Mouse (Mus musculus): Measurements from ENCODE around the gene Dip2c. TPM values are rescaled to one million over a fixed set of nuclear protein-coding genes. Genes with fewer than 3 reads are reported as not detected.

Dip2c gene
- polyA plus RNA-seq, 1 experiment: 4.0 TPM

- H3K4me3 ChIP-seq (ENCODE audit: control insufficient read depth, low read depth, low read length): no peak overlapping the region
- no peaks in the 10 kb centered on the region for H3K36me3 ChIP-seq (ENCODE audit: control insufficient read depth, insufficient read depth, low read length)
- no peak overlapping the region for H3K27ac ChIP-seq (ENCODE audit: control insufficient read depth, insufficient read depth, low read depth, low read length)
- TF ChIP-seq CTCF (IDR thresholded peaks at IDR 0.05; ENCODE audit: control insufficient read depth, insufficient read depth, insufficient replicate concordance, low read depth, low read length) (no peak), POLR2A (IDR thresholded peaks at IDR 0.05; ENCODE audit: control insufficient read depth, low read depth, low read length) (no peak)
- no peaks in the 10 kb centered on the region for H3K4me1 ChIP-seq (ENCODE audit: control insufficient read depth, insufficient read depth, low read length)
- no peaks in the 10 kb centered on the region for H3K27me3 ChIP-seq (ENCODE audit: control insufficient read depth, insufficient read depth, low read length)
Observed at GRCm38 (mm10) chr13:9457420-9458308, 181.3 kb downstream of the Dip2c start.

- Histone ChIP-seq H3K4me1 (ENCODE audit: control insufficient read depth, insufficient read depth, low read length) (no peaks in the 10 kb centered on the region), H3K27ac (ENCODE audit: control insufficient read depth, insufficient read depth, low read depth, low read length) (no peak overlapping the region), H3K27me3 (ENCODE audit: control insufficient read depth, insufficient read depth, low read length) (no peaks in the 10 kb centered on the region), H3K36me3 (ENCODE audit: control insufficient read depth, insufficient read depth, low read length) (no peaks in the 10 kb centered on the region), H3K4me3 (ENCODE audit: control insufficient read depth, low read depth, low read length) (no peak overlapping the region)
- TF ChIP-seq POLR2A (IDR thresholded peaks at IDR 0.05; ENCODE audit: control insufficient read depth, low read depth, low read length) (no peak), CTCF (IDR thresholded peaks at IDR 0.05; ENCODE audit: control insufficient read depth, insufficient read depth, insufficient replicate concordance, low read depth, low read length) (no peak)
Observed at GRCm38 (mm10) chr13:9464457-9464856, 188.1 kb downstream of the Dip2c start.

GRCm38 (mm10) chr13:9467216-9467615, 190.9 kb downstream of the Dip2c start:
- Histone ChIP-seq H3K4me1 (ENCODE audit: control insufficient read depth, insufficient read depth, low read length) (no peaks in the 10 kb centered on the region), H3K27me3 (ENCODE audit: control insufficient read depth, insufficient read depth, low read length) (no peaks in the 10 kb centered on the region), H3K36me3 (ENCODE audit: control insufficient read depth, insufficient read depth, low read length) (no peaks in the 10 kb centered on the region), H3K27ac (ENCODE audit: control insufficient read depth, insufficient read depth, low read depth, low read length) (no peak overlapping the region), H3K4me3 (ENCODE audit: control insufficient read depth, low read depth, low read length) (no peak overlapping the region)
- no peak for TF ChIP-seq CTCF (IDR thresholded peaks at IDR 0.05; ENCODE audit: control insufficient read depth, insufficient read depth, insufficient replicate concordance, low read depth, low read length)
- no peak for TF ChIP-seq POLR2A (IDR thresholded peaks at IDR 0.05; ENCODE audit: control insufficient read depth, low read depth, low read length)

- Histone ChIP-seq H3K36me3 (ENCODE audit: control insufficient read depth, insufficient read depth, low read length) (no peaks in the 10 kb centered on the region), H3K4me1 (ENCODE audit: control insufficient read depth, insufficient read depth, low read length) (no peaks in the 10 kb centered on the region), H3K27ac (ENCODE audit: control insufficient read depth, insufficient read depth, low read depth, low read length) (no peak overlapping the region), H3K4me3 (ENCODE audit: control insufficient read depth, low read depth, low read length) (no peak overlapping the region), H3K27me3 (ENCODE audit: control insufficient read depth, insufficient read depth, low read length) (no peaks in the 10 kb centered on the region)
- TF ChIP-seq CTCF (IDR thresholded peaks at IDR 0.05; ENCODE audit: control insufficient read depth, insufficient read depth, insufficient replicate concordance, low read depth, low read length) (no peak), POLR2A (IDR thresholded peaks at IDR 0.05; ENCODE audit: control insufficient read depth, low read depth, low read length) (no peak)
Observed at GRCm38 (mm10) chr13:9473383-9473782, 197.1 kb downstream of the Dip2c start.

GRCm38 (mm10) chr13:9481722-9482121, 205.4 kb downstream of the Dip2c start:
- Histone ChIP-seq H3K4me1 (ENCODE audit: control insufficient read depth, insufficient read depth, low read length) (no peaks in the 10 kb centered on the region), H3K27ac (ENCODE audit: control insufficient read depth, insufficient read depth, low read depth, low read length) (no peak overlapping the region), H3K4me3 (ENCODE audit: control insufficient read depth, low read depth, low read length) (no peak overlapping the region), H3K36me3 (ENCODE audit: control insufficient read depth, insufficient read depth, low read length) (no peaks in the 10 kb centered on the region), H3K27me3 (ENCODE audit: control insufficient read depth, insufficient read depth, low read length) (no peaks in the 10 kb centered on the region)
- no peak for TF ChIP-seq CTCF (IDR thresholded peaks at IDR 0.05; ENCODE audit: control insufficient read depth, insufficient read depth, insufficient replicate concordance, low read depth, low read length)
- no peak for TF ChIP-seq POLR2A (IDR thresholded peaks at IDR 0.05; ENCODE audit: control insufficient read depth, low read depth, low read length)

GRCm38 (mm10) chr13:9489696-9490095, 213.4 kb downstream of the Dip2c start:
- Histone ChIP-seq H3K27ac (ENCODE audit: control insufficient read depth, insufficient read depth, low read depth, low read length) (no peak overlapping the region), H3K36me3 (ENCODE audit: control insufficient read depth, insufficient read depth, low read length) (no peaks in the 10 kb centered on the region), H3K4me3 (ENCODE audit: control insufficient read depth, low read depth, low read length) (no peak overlapping the region), H3K4me1 (ENCODE audit: control insufficient read depth, insufficient read depth, low read length) (no peaks in the 10 kb centered on the region), H3K27me3 (ENCODE audit: control insufficient read depth, insufficient read depth, low read length) (no peaks in the 10 kb centered on the region)
- TF ChIP-seq POLR2A (IDR thresholded peaks at IDR 0.05; ENCODE audit: control insufficient read depth, low read depth, low read length) (no peak), CTCF (IDR thresholded peaks at IDR 0.05; ENCODE audit: control insufficient read depth, insufficient read depth, insufficient replicate concordance, low read depth, low read length) (no peak)

GRCm38 (mm10) chr13:9494726-9495125, 218.4 kb downstream of the Dip2c start:
- no peaks in the 10 kb centered on the region for H3K27me3 ChIP-seq (ENCODE audit: control insufficient read depth, insufficient read depth, low read length)
- TF ChIP-seq CTCF (IDR thresholded peaks at IDR 0.05; ENCODE audit: control insufficient read depth, insufficient read depth, insufficient replicate concordance, low read depth, low read length) (no peak), POLR2A (IDR thresholded peaks at IDR 0.05; ENCODE audit: control insufficient read depth, low read depth, low read length) (no peak)
- H3K27ac ChIP-seq (ENCODE audit: control insufficient read depth, insufficient read depth, low read depth, low read length): no peak overlapping the region
- H3K36me3 ChIP-seq (ENCODE audit: control insufficient read depth, insufficient read depth, low read length): no peaks in the 10 kb centered on the region
- peak overlapping the region; percentile 20 for H3K4me3 ChIP-seq (ENCODE audit: control insufficient read depth, low read depth, low read length)
- H3K4me1 ChIP-seq (ENCODE audit: control insufficient read depth, insufficient read depth, low read length): no peaks in the 10 kb centered on the region
